Comparison of ENCODE assay signal across 8 mouse cellular contexts in the genomic region with DNA sequence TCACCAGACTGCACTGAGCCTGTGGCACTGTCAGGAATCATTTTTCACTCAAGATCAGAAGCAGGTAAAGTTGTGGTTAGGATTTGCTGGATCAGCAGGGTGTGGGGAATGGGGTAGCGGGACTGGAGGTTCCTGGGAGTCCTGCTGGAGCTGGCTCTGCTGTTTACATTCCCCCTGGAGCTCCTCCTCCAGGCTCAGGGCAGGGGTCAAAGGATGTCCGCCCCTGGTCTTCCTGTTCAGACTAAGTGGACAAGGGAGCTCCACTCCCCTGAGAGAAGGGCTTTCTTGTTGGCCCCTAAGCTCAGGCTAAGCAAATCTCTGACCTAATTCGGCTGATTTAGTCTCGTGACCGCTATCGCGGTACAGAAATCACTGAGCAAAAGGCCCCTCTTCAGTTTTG. TPM values are rescaled to one million over a fixed set of nuclear protein-coding genes. Genes with fewer than 3 reads are reported as not detected.
DNase-seq lines count a peak whose midpoint lies in the region; ATAC-seq lines count a peak whose summit lies in the region.

No protein-coding gene starts in this region.

- no peak for ATAC-seq in heart, embryonic 13.5 days (ENCODE audit: extremely low read depth, insufficient number of reproducible peaks, low FRiP score, low TSS enrichment)

- H3K9ac ChIP-seq in heart, embryonic 13.5 days, result peak overlapping the region; percentile 41; the same call in 1 of the 2 replicates

- H3K27me3 ChIP-seq in heart, embryonic 13.5 days (replicated peaks), result peaks cover 56% of the 10 kb centered on the region

- H3K4me2 ChIP-seq in heart, embryonic 13.5 days, result peak overlapping the region; percentile 61

- H3K4me3 ChIP-seq in heart, embryonic 13.5 days, result no peak overlapping the region

- peak; percentile 30 for DNase-seq in gastrocnemius, postnatal 25 days
- DNase-seq in gastrocnemius, postnatal 4 days (ENCODE audit: low spot score in 2 of 2), result no peak
- peak; percentile 64 to 77 for DNase-seq in kidney, postnatal 4 days
- DNase-seq in retina, embryonic 14.5 days (ENCODE audit: low spot score), result peak; percentile 68
- no peak for DNase-seq in layer of hippocampus, adult 8-10 months (ENCODE audit: low spot score in 2 of 2)
- no peak for DNase-seq in right cerebral cortex, postnatal 10 days (ENCODE audit: low spot score in 2 of 2)
- no peak for DNase-seq in ovary, adult 18-20 months (ENCODE audit: low spot score)

- WGBS in heart, embryonic 13.5 days, result 38% methylated on average over 7 of the region's 7 CpGs

- H3K4me1 ChIP-seq in heart, embryonic 13.5 days, result peaks cover 65% of the 10 kb centered on the region

- peak overlapping the region; percentile 48 for H3K27ac ChIP-seq in heart, embryonic 13.5 days (replicated peaks)

- no peaks in the 10 kb centered on the region for H3K36me3 ChIP-seq in heart, embryonic 13.5 days

- no peaks in the 10 kb centered on the region for H3K9me3 ChIP-seq in heart, embryonic 13.5 days

RNA-seq across cellular contexts. Expression of gene Peli2, which starts 13.7 kb away (rescaled TPM):
- 10 to 100 TPM; 12.5 to 14.7 TPM for total RNA-seq in gastrocnemius, postnatal 25 days (2021)
- total RNA-seq in gastrocnemius, postnatal 4 days (2021), result 10 to 100 TPM; 24.1 to 25.1 TPM
- 2.9 and 3.7 TPM in 2 replicates for polyA plus RNA-seq in heart, embryonic 13.5 days (2015; fragmentation: Nextera tagmentation; extraction: Ambion mirVana)
- total RNA-seq in layer of hippocampus, adult 8-10 months (2022), result 10 to 100 TPM; 24.2 to 36.6 (median 30.0) TPM

Comparison
In these comparisons a context has a peak if more than half of its experiments do, and no peak if none do; other contexts are left out.
1. DNase-seq: peak in gastrocnemius, postnatal 25 days (single experiment), kidney, postnatal 4 days (2 of 2) and retina, embryonic 14.5 days (single experiment); none in gastrocnemius, postnatal 4 days (0 of 2), layer of hippocampus, adult 8-10 months (0 of 2), right cerebral cortex, postnatal 10 days (0 of 2) and ovary, adult 18-20 months (single experiment).